Mouse (Mus musculus) heart, embryonic 15.5 days (tissue): ENCODE measurements around the gene Mfap1b. TPM values are rescaled to one million over a fixed set of nuclear protein-coding genes. Genes with fewer than 3 reads are reported as not detected.

ENCODE experiments used
- ATAC-seq: fragments of 200-750 bp; cut with Nextera tagmentation; replicated peaks from 2 replicates; pipeline ENCODE4 v1.8.0; 2017; ENCODE audit warnings: low read depth, moderate TSS enrichment; ENCODE audit not compliant: insufficient number of reproducible peaks, insufficient read depth, low FRiP score
- H3K27ac ChIP-seq: fragments of 300-500 bp; sonication (generic); 2 replicates; pipeline ENCODE4 v1.5.1; 2015; ENCODE audit warnings: mild to moderate bottlenecking, inconsistent platforms
- H3K27me3 ChIP-seq: fragments of 300-500 bp; sonication (generic); 2 replicates; pipeline ENCODE4 v1.6.1; 2015; ENCODE audit warnings: inconsistent platforms
- H3K36me3 ChIP-seq: fragments of 300-500 bp; sonication (generic); 2 replicates; pipeline ENCODE4 v1.6.1; 2015; ENCODE audit warnings: mild to moderate bottlenecking, inconsistent platforms
- H3K4me1 ChIP-seq: fragments of 300-500 bp; sonication (generic); replicated peaks from 2 replicates; pipeline ENCODE4 v1.6.1; 2015; ENCODE audit warnings: inconsistent platforms
- H3K4me2 ChIP-seq: fragments of 300-500 bp; sonication (generic); 2 replicates; pipeline ENCODE4 v1.6.1; 2015; ENCODE audit warnings: inconsistent platforms, mild to moderate bottlenecking, moderate library complexity
- H3K4me3 ChIP-seq: fragments of 300-500 bp; sonication (generic); 2 replicates; pipeline ENCODE4 v1.5.1; 2015; ENCODE audit warnings: mild to moderate bottlenecking, inconsistent platforms
- H3K9ac ChIP-seq: fragments of 300-500 bp; sonication (generic); 2 replicates; pipeline ENCODE4 v1.6.1; 2015; ENCODE audit warnings: mild to moderate bottlenecking, inconsistent platforms
- H3K9me3 ChIP-seq: fragments of 300-500 bp; sonication (generic); replicated peaks from 2 replicates; pipeline ENCODE4 v1.6.1; 2016; ENCODE audit warnings: inconsistent platforms
- WGBS: fragments of 180-500 bp; shearing (Covaris S2); methylation state at CpG from one replicate; pipeline ENCODE4 v1.1.7; 2015; ENCODE audit warnings: mixed read lengths; 5-methylcytosine and 5-hydroxymethylcytosine counted together
- polyA plus RNA-seq: library from polyadenylated mRNA; unstranded; fragments of >200 nt; fragmentation: Nextera tagmentation; extraction: Ambion mirVana; gene quantifications from 2 replicates; pipeline ENCODE4 v1.2.1, GENCODE M21; 2015

The Mfap1b gene
- polyA plus RNA-seq, 1 experiment from 2014 or later = 39.7 TPM

DNA sequence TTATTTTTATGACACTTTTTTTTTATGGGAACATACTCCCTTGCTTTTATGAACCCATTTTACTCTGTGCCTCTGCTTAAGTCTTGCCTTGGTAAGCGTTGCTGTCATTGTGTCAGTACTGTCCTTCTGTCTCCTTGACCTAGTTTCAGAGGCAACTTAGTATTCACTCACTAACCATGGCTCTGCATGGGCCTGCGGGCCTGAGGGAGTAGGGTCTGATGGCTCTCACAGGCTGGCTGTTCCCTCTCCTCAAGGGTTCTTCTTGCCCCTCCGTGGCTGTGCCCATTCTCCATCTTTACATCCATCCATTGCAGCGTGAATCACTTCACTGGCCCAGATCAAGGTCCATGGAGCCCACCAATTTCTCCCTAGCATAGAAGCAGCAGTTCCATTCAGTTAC, 27.4 kb downstream of the Mfap1b start:
- 75% methylated on average over 4 of the region's 4 CpGs for WGBS
- Histone ChIP-seq H3K9ac (no peak overlapping the region), H3K9me3 (no peaks in the 10 kb centered on the region), H3K27me3 (0 out of 2 replicates have a peak, but pooled peaks cover under 1% of the 10 kb centered on the region), H3K4me3 (no peak overlapping the region), H3K36me3 (peaks cover under 1% of the 10 kb centered on the region), H3K4me1 (peaks cover 33% of the 10 kb centered on the region), H3K4me2 (no peak overlapping the region), H3K27ac (no peak overlapping the region)
- no peak for ATAC-seq

- no peak overlapping the region for H3K4me3 ChIP-seq
- 0 out of 2 replicates have a peak, but pooled peaks cover 4% of the 10 kb centered on the region for H3K27me3 ChIP-seq
- H3K4me1 ChIP-seq = peaks cover 21% of the 10 kb centered on the region
- no peak for ATAC-seq
- H3K27ac ChIP-seq = no peak overlapping the region
- 82% methylated on average over 3 of the region's 3 CpGs for WGBS
- H3K9ac ChIP-seq = no peak overlapping the region
- H3K9me3 ChIP-seq = no peaks in the 10 kb centered on the region
- no peak overlapping the region for H3K4me2 ChIP-seq
- no peaks in the 10 kb centered on the region for H3K36me3 ChIP-seq
Measured at GRCm38 (mm10) chr2:121445117-121445516, 28.8 kb downstream of the Mfap1b start.

- H3K4me3 ChIP-seq = peak within 1 kb of the TSS; percentile 53
- H3K9ac ChIP-seq = peak within 1 kb of the TSS; percentile 57; the same call in 1 of the 2 replicates
- peaks cover 4% of the 10 kb centered on the region for H3K36me3 ChIP-seq
- H3K4me1 ChIP-seq = peaks cover 21% of the 10 kb centered on the region
- H3K27ac ChIP-seq = no peak within 1 kb of the TSS
- WGBS = 88% methylated on average over 1 of the region's 1 CpGs
- H3K9me3 ChIP-seq = no peaks in the 10 kb centered on the region
- 0 out of 2 replicates have a peak, but pooled peaks cover 4% of the 10 kb centered on the region for H3K27me3 ChIP-seq
- H3K4me2 ChIP-seq = peak within 1 kb of the TSS; percentile 87
- ATAC-seq = no peak
Measured at GRCm38 (mm10) chr2:121444178-121444577, 29.7 kb downstream of the Mfap1b start, which contains the start of gene Ell3. Gene Ell3, minus strand, starts transcription at chr2:121444278.

DNA sequence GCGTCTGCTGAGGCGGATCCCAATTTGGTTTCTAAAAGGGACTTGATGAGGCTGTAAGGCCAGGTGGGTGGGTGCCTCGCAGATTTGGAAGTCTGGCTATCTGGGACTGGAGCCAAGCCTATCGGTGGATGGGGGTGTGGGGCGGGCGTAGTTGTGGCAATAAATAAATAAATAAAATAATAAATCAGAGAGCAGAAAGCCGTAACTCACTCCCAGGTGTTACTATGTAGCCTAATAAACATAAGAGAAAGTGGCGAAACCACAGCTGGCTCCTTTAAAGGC, 30.9 kb downstream of the Mfap1b start:
- H3K27me3 ChIP-seq = 0 out of 2 replicates have a peak, but pooled peaks cover 4% of the 10 kb centered on the region
- 12% methylated on average over 8 of the region's 8 CpGs for WGBS

GRCm38 (mm10) chr2:121442259-121443067, 31.4 kb downstream of the Mfap1b start:
- H3K36me3 ChIP-seq = peaks cover 20% of the 10 kb centered on the region
- 0 out of 2 replicates have a peak, but pooled peaks cover 4% of the 10 kb centered on the region for H3K27me3 ChIP-seq
- 2% methylated on average over 29 of the region's 30 CpGs for WGBS
- peak overlapping the region; percentile 87 for H3K4me2 ChIP-seq
- peak overlapping the region; percentile 53 for H3K4me3 ChIP-seq
- H3K9me3 ChIP-seq = no peaks in the 10 kb centered on the region
- no peak overlapping the region for H3K27ac ChIP-seq
- H3K9ac ChIP-seq = peak overlapping the region; percentile 57
- H3K4me1 ChIP-seq = peaks cover 16% of the 10 kb centered on the region
- ATAC-seq = peak; percentile 71

More for the DNA sequence above, 30.9 kb downstream of the Mfap1b start:
- Histone ChIP-seq H3K36me3 (peaks cover 14% of the 10 kb centered on the region), H3K4me3 (peak overlapping the region; percentile 53), H3K4me2 (peak overlapping the region; percentile 87), H3K27ac (no peak overlapping the region), H3K9ac (peak overlapping the region; percentile 57), H3K4me1 (peaks cover 20% of the 10 kb centered on the region), H3K9me3 (no peaks in the 10 kb centered on the region)
- no peak for ATAC-seq

DNA sequence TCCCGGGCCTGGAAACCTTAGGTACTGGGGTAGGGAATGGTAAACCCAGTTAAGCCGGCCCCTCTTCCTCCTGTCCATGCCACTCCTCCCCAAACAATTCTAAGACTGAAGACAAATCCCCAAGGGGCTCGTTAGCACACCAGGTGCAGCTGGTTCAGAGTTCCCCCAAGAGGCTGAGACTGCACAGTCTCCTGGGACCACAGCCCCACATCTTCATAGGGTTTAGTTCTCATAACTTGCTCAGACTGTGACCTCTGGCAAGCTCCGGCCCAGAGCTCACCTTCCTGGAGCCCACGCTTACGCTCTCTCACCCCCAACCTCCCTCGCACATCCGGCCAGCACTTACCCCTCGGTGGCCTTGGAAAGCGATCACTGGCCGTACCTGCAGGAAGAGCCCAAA, 32.1 kb downstream of the Mfap1b start:
- H3K9me3 ChIP-seq = no peaks in the 10 kb centered on the region
- no peak overlapping the region for H3K27ac ChIP-seq
- WGBS = 6% methylated on average over 11 of the region's 11 CpGs
- peak overlapping the region; percentile 57 for H3K9ac ChIP-seq
- H3K4me1 ChIP-seq = peaks cover 16% of the 10 kb centered on the region
- peak overlapping the region; percentile 87 for H3K4me2 ChIP-seq
- no peak for ATAC-seq
- H3K27me3 ChIP-seq = 0 out of 2 replicates have a peak, but pooled peaks cover 4% of the 10 kb centered on the region
- H3K4me3 ChIP-seq = peak overlapping the region; percentile 53
- H3K36me3 ChIP-seq = peaks cover 26% of the 10 kb centered on the region

GRCm38 (mm10) chr2:121440834-121441605, 32.8 kb downstream of the Mfap1b start:
- ATAC-seq = no peak
- WGBS = 50% methylated on average over 5 of the region's 5 CpGs
- Histone ChIP-seq H3K9me3 (no peaks in the 10 kb centered on the region), H3K36me3 (peaks cover 33% of the 10 kb centered on the region), H3K4me1 (peaks cover 16% of the 10 kb centered on the region), H3K9ac (no peak overlapping the region), H3K27me3 (0 out of 2 replicates have a peak, but pooled peaks cover 4% of the 10 kb centered on the region), H3K27ac (no peak overlapping the region), H3K4me2 (0 out of 2 replicates have a peak overlapping the region, but pooled peaks have one; percentile 87), H3K4me3 (no peak overlapping the region)

DNA sequence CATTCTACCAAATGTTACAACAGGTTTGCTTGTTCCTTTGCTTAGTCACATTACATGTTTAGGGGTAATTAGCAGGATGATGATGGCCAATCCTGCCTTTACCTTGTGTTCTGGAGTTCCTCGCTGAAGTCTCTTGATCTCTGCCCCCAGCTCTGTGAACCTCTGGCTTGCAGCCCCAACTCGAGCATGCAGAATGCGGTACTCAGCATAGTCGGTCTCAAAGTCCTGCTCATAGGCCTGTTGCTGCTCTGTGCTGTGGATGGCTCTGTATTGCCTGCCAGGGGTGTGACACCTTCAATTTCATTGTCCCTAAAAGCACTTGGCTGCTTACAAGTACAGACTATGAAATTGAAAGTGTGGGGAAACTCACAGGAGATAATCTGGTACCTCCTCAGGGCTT, 34.1 kb downstream of the Mfap1b start:
- 64% methylated on average over 4 of the region's 4 CpGs for WGBS
- Histone ChIP-seq H3K36me3 (peaks cover 45% of the 10 kb centered on the region), H3K9me3 (no peaks in the 10 kb centered on the region)

GRCm38 (mm10) chr2:121434854-121435253, 39.0 kb downstream of the Mfap1b start:
- no peak for ATAC-seq
- Histone ChIP-seq H3K36me3 (peaks cover 92% of the 10 kb centered on the region), H3K4me1 (no peaks in the 10 kb centered on the region), H3K9ac (no peak overlapping the region), H3K4me2 (no peak overlapping the region), H3K27ac (no peak overlapping the region), H3K27me3 (no peaks in the 10 kb centered on the region), H3K9me3 (no peaks in the 10 kb centered on the region), H3K4me3 (no peak overlapping the region)
- WGBS = 92% methylated on average over 1 of the region's 1 CpGs

More for the DNA sequence above, 34.1 kb downstream of the Mfap1b start:
- Histone ChIP-seq H3K4me1 (peaks cover 16% of the 10 kb centered on the region), H3K4me3 (no peak overlapping the region), H3K27me3 (0 out of 2 replicates have a peak, but pooled peaks cover 4% of the 10 kb centered on the region), H3K4me2 (no peak overlapping the region), H3K9ac (no peak overlapping the region), H3K27ac (no peak overlapping the region)
- ATAC-seq = no peak

DNA sequence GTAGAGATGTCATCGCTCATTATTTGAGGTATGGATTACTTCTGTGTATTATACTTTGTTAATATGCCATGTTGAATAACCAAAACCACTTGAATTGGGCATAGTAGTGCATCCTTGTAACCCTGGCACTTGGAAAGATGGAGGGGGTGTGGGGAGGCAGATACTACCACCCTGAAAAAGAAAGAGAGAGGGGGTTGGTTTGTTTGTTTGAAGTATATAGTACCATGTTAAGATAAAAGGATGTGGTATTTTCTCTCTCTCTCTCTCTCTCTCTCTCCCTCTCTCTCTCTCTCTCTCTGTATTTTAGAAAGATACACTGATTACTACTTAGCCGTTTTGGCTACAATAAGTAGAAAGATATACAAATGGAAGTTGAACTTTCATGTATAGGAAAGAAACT, 48.0 kb downstream of the Mfap1b start:
- Histone ChIP-seq H3K9ac (no peak overlapping the region), H3K4me1 (no peaks in the 10 kb centered on the region), H3K9me3 (no peaks in the 10 kb centered on the region), H3K27me3 (no peaks in the 10 kb centered on the region), H3K27ac (no peak overlapping the region), H3K4me2 (no peak overlapping the region), H3K4me3 (no peak overlapping the region), H3K36me3 (peaks cover 89% of the 10 kb centered on the region)
- WGBS = 91% methylated on average over 2 of the region's 2 CpGs
- no peak for ATAC-seq

DNA sequence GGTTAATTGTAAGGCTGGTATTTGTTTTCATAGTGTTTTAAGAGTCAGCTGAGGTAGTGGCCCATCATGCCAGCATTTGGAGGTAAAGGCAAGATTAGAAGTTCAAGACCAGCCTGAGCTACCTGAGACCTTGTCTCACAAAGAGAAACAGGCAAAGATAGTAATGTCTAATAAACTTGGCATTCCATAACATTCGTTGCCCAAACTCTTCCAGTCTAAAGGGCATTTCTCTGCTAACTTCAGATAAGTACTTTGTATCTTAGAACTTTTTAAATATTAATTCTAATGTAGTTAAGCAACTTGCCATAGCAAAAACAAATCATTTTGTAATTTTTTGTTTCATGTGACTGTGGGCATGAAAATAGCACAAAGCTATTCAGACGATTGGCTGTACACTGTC, 50.7 kb downstream of the Mfap1b start:
- Histone ChIP-seq H3K9ac (no peak overlapping the region), H3K27me3 (no peaks in the 10 kb centered on the region), H3K36me3 (peaks cover 77% of the 10 kb centered on the region), H3K4me3 (no peak overlapping the region), H3K27ac (no peak overlapping the region), H3K9me3 (no peaks in the 10 kb centered on the region), H3K4me1 (0 out of 2 replicates have a peak, but pooled peaks cover 2% of the 10 kb centered on the region), H3K4me2 (no peak overlapping the region)
- ATAC-seq = no peak
- 86% methylated on average over 2 of the region's 2 CpGs for WGBS
